Mouse (Mus musculus) heart, postnatal 0 days (tissue): ENCODE data around the gene Prpf8.

ENCODE experiments used
- CTCF ChIP-seq: IDR thresholded peaks from 2 replicates; pipeline ENCODE4 v1.5.1; 2016; ENCODE audit warnings: antibody characterized with exemption, control low read depth, low read depth
- EP300 ChIP-seq: IDR thresholded peaks from 2 replicates; pipeline ENCODE4 v1.6.1; 2016; ENCODE audit warnings: antibody characterized with exemption, low read depth

GRCm38 (mm10) chr11:75466731-75467505, 19.7 kb upstream of the Prpf8 start:
- no peak for TF ChIP-seq CTCF
- TF ChIP-seq EP300: no peak
